Mouse (Mus musculus): ENCODE data around the gene Prss53. TPM values are rescaled to one million over a fixed set of nuclear protein-coding genes. Genes with fewer than 3 reads are reported as not detected.

Gene Prss53
- total and polyA plus RNA-seq, 3 experiments, result 0.15 to 0.77 TPM; not detected in 1

DNA sequence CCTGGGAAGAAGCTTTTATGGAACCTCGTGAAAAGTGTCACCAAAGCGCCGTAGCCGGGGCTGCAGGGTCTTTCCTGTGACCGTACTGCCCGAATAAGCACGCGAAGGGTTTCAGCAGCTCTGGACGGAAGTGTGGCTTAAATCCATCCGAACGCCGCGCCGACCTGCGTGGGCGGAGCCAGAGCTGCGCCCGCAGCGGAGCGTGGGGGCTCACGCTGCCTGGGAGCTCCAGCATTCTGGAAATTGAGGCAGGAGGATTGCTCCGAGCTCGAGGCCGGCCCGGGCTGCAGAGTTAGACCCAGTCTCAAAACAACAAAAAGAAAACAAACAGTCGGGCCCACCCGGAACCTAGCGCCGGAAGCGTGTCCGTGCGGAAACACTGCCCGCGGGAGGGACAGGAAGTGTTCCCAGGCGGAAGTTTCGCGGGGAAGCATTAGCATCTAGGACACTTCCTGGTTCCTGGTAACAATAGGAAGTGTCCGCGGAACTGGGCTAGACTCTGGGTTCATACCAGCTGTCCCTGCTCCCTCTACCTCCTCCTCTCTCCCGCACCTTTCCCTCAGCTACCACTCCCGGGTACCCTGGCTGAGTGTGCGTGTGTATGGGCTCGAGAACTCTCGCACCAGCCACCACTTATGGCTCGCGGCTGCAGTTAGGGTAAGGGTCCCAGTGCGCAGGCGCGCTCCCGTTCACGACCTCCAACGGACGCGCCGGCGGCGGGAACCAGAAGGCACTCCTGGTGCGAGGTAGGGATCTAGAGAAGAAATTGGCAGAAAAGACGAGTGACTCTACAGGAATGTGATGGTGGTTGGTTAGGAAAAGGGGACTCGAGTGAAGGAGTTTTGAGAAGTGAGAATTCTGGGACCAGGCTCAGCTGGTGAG lies 14.1 kb downstream of the Prss53 start, which contains the start of gene Zfp668 (continued):
- TF ChIP-seq MAX (IDR thresholded peaks at IDR 0.05; ENCODE audit: low read length) (peak; percentile 62), NRF1 (IDR thresholded peaks at IDR 0.05; ENCODE audit: insufficient read depth, low read depth, low read length, poor library complexity, severe bottlenecking) (peak; percentile 76), ETS1 (IDR thresholded peaks at IDR 0.05; ENCODE audit: low read depth, low read length) (peak; percentile 61; the same call in 1 of the 2 replicates), MEF2A (IDR thresholded peaks at IDR 0.05; ENCODE audit: extremely low read depth, insufficient replicate concordance, low read depth, low read length, poor library complexity, severe bottlenecking) (no peak), UBTF (IDR thresholded peaks at IDR 0.05; ENCODE audit: borderline replicate concordance, insufficient read depth, low read depth, low read length) (no peak), HCFC1 (IDR thresholded peaks at IDR 0.05; ENCODE audit: low read depth, low read length) (peak; percentile 97), MYB (IDR thresholded peaks at IDR 0.05; ENCODE audit: low read depth, low read length) (no peak; the same call in none of the 2 replicates), MXI1 (IDR thresholded peaks at IDR 0.05; ENCODE audit: low read depth, low read length) (peak; percentile 78), NELFE (IDR thresholded peaks at IDR 0.05; ENCODE audit: low read depth, low read length) (peak; percentile 52), POLR2AphosphoS5 (IDR thresholded peaks at IDR 0.05; ENCODE audit: borderline replicate concordance, low read depth, low read length) (no peak), ZMIZ1 (IDR thresholded peaks at IDR 0.05; ENCODE audit: low read depth, low read length) (peak; percentile 54; the same call in 1 of the 2 replicates), BHLHE40 (IDR thresholded peaks at IDR 0.05; ENCODE audit: borderline replicate concordance, low read depth, low read length) (no peak), RCOR1 (IDR thresholded peaks at IDR 0.05; ENCODE audit: low read depth, low read length) (peak; percentile 68), USF1 (IDR thresholded peaks at IDR 0.05; ENCODE audit: low read depth, low read length) (no peak), TAL1 (IDR thresholded peaks at IDR 0.05; ENCODE audit: low read length) (no peak), TBP (IDR thresholded peaks at IDR 0.05; ENCODE audit: low read depth, low read length) (peak; percentile 75), EP300 (IDR thresholded peaks at IDR 0.05; ENCODE audit: low read depth in 1 of 2, low read length in 2 of 2) (no peak), TCF12 (IDR thresholded peaks at IDR 0.05; ENCODE audit: low read depth, low read length) (peak; percentile 68), CHD2 (IDR thresholded peaks at IDR 0.05; ENCODE audit: low read length) (no peak; the same call in 1 of the 2 replicates)

DNA sequence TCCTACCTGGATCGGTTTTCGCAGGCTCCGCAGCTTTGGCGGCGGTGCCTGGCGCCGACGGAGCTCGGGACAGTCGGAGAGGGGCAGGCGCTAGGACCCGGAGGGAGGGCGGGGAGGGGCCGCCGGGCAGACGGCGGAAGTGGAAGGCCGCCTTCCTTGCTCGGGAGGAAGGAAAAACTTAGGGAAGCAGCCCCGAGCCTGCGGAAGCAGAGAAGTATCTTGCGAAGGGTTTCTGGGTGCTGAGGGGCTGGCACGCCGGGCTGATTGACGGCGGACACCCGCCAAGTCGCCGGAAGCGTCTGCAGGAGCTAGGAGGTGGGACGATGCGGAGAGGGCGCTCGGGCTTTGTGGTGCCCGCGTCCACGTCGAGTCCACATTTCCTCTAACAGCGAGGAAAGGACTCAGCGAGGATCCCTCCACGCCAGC lies 14.7 kb downstream of the Prss53 start, which contains the start of gene Zfp646:
Zfp646 (plus strand) TSS at position 181 of the 426 bp plus-strand sequence.
- peaks cover 0 to 16% of the 10 kb centered on the region in 2 experiments; a peak in 3 of 4 replicates for H3K4me1 ChIP-seq (ENCODE audit: control insufficient read depth in 1 of 2, insufficient read depth in 2 of 2, low read length in 2 of 2)
- H3K4me3 ChIP-seq (ENCODE audit: control insufficient read depth in 1 of 2, insufficient read depth in 1 of 2, low read depth in 2 of 2, low read length in 2 of 2), result peak within 1 kb of the TSS; percentile 81 to 86
- peak; percentile 46; the same call in 1 of the 2 replicates for TF ChIP-seq KAT2A (conservative IDR thresholded peaks at IDR 0.05; ENCODE audit: low read depth, low read length)
- TF ChIP-seq HCFC1 (IDR thresholded peaks at IDR 0.05; ENCODE audit: low read depth, low read length), result no peak; the same call in 1 of the 2 replicates
- TF ChIP-seq MEF2A (IDR thresholded peaks at IDR 0.05; ENCODE audit: extremely low read depth, insufficient replicate concordance, low read depth, low read length, poor library complexity, severe bottlenecking), result no peak
- TF ChIP-seq MXI1 (IDR thresholded peaks at IDR 0.05; ENCODE audit: low read depth, low read length), result peak; percentile 23; the same call in 1 of the 2 replicates
- TF ChIP-seq TCF12 (IDR thresholded peaks at IDR 0.05; ENCODE audit: low read depth, low read length), result peak; percentile 49
- TF ChIP-seq SIN3A (IDR thresholded peaks at IDR 0.05; ENCODE audit: low read length), result peak; percentile 72; the same call in 1 of the 2 replicates
- peak; percentile 85 for TF ChIP-seq ELF1 (IDR thresholded peaks at IDR 0.05; ENCODE audit: low read depth, low read length)
- TF ChIP-seq NELFE (IDR thresholded peaks at IDR 0.05; ENCODE audit: low read depth, low read length), result peak; percentile 59
- TF ChIP-seq GATA1 (IDR thresholded peaks at IDR 0.05; ENCODE audit: low read depth, low read length), result no peak
- TF ChIP-seq MAX (IDR thresholded peaks at IDR 0.05; ENCODE audit: low read length), result 0 out of 2 replicates have a peak, but pooled peaks have one; percentile 12
- TF ChIP-seq POLR2A (IDR thresholded peaks at IDR 0.05; ENCODE audit: control insufficient read depth in 1 of 2, insufficient read depth in 1 of 2, low read depth in 1 of 2, low read length in 2 of 2, poor library complexity in 1 of 2), result peak; percentile 36 to 69; a peak in 3 of 4 replicates
- peaks cover 61% of the 10 kb centered on the region for H3K79me2 ChIP-seq (ENCODE audit: control insufficient read depth, insufficient read depth, low read length, poor library complexity)
- H3K27ac ChIP-seq (ENCODE audit: control insufficient read depth, low read depth, low read length), result peak within 1 kb of the TSS; percentile 85
- H3K9me3 ChIP-seq (replicated peaks; ENCODE audit: insufficient read depth, low read length), result no peaks in the 10 kb centered on the region
- peak within 1 kb of the TSS; percentile 90 for H3K9ac ChIP-seq (ENCODE audit: control insufficient read depth, low read depth, low read length, poor library complexity, severe bottlenecking)
- peaks cover 0 to 18% of the 10 kb centered on the region in 2 experiments for H3K36me3 ChIP-seq (ENCODE audit: control insufficient read depth in 1 of 2, insufficient read depth in 2 of 2, low read length in 2 of 2)
- peak; percentile 94 for DNase-seq (ENCODE audit: low read depth, low spot score)
- no peaks in the 10 kb centered on the region for H3K27me3 ChIP-seq (ENCODE audit: control insufficient read depth in 1 of 2, insufficient read depth in 2 of 2, low read length in 2 of 2)

Measured in MEL (cell line).